Mouse (Mus musculus) embryonic fibroblast, embryonic 13.5 days (primary cell): ENCODE results near the gene Sall2.
A peak's percentile ranks its signal among the peaks of the same experiment; 100 is the strongest.

Source experiments
- CTCF ChIP-seq: IDR thresholded peaks from 2 replicates; pipeline ENCODE4 v1.5.1; 2011; ENCODE audit warnings: mild to moderate bottlenecking, control low read depth, low read length, moderate library complexity, borderline replicate concordance; ENCODE audit not compliant: insufficient read depth
- POLR2A ChIP-seq: IDR thresholded peaks from 2 replicates; pipeline ENCODE4 v1.6.1; 2011; ENCODE audit warnings: low read depth, mild to moderate bottlenecking, control low read depth, low read length, moderate library complexity

GRCm38 (mm10) chr14:52304644-52305271, 23.8 kb downstream of the Sall2 start, which contains the start of gene Mettl3:
- TF ChIP-seq CTCF (no peak), POLR2A (peak; percentile 61)
